Mouse (Mus musculus) lung, postnatal 0 days (tissue): ENCODE measurements around the gene Wnt10b.

Source experiments
- CTCF ChIP-seq: IDR thresholded peaks from 2 replicates; pipeline ENCODE4 v1.5.1; 2016; ENCODE audit warnings: antibody characterized with exemption, mild to moderate bottlenecking
- EP300 ChIP-seq: IDR thresholded peaks from 2 replicates; pipeline ENCODE4 v1.6.1; 2016; ENCODE audit warnings: antibody characterized with exemption, mild to moderate bottlenecking, control low read depth

- TF ChIP-seq CTCF (no peak), EP300 (no peak)
Observed at GRCm38 (mm10) chr15:98808651-98809134, 30.7 kb upstream of the Wnt10b start.
